Mouse (Mus musculus): Measurements from ENCODE around the gene Fmnl2. TPM values are rescaled to one million over a fixed set of nuclear protein-coding genes. Genes with fewer than 3 reads are reported as not detected.
A peak's percentile ranks its signal among the peaks of the same experiment; 100 is the strongest.

The Fmnl2 gene
- total and polyA plus RNA-seq, 3 experiments = 0.42 to 2.8 (median 2.1) TPM

GRCm38 (mm10) chr2:52979280-52979763 is 121.7 kb downstream of the Fmnl2 start:
- H3K36me3 ChIP-seq (replicated peaks in 1 of 2; ENCODE audit: control insufficient read depth in 1 of 2, insufficient read depth in 1 of 2, low read length in 1 of 2) = no peaks in the 10 kb centered on the region
- H3K79me2 ChIP-seq (replicated peaks; ENCODE audit: control insufficient read depth, extremely low read depth, insufficient read depth, poor library complexity, severe bottlenecking) = no peaks in the 10 kb centered on the region
- H3K4me2 ChIP-seq (ENCODE audit: insufficient read depth, low read depth, poor library complexity, severe bottlenecking) = no peak overlapping the region
- no peaks in the 10 kb centered on the region for H3K9me3 ChIP-seq (replicated peaks; ENCODE audit: low read length)
- no peak overlapping the region for H3K9ac ChIP-seq (ENCODE audit: insufficient read depth, low read depth)
- no peak overlapping the region for H3K27ac ChIP-seq (ENCODE audit: insufficient read depth, low read depth)
- no peaks in the 10 kb centered on the region for H3K27me3 ChIP-seq (replicated peaks)
- no peak for DNase-seq (ENCODE audit: extremely low read depth)
- H3K4me1 ChIP-seq (ENCODE audit: control insufficient read depth in 1 of 2, insufficient read depth in 2 of 2) = peaks cover 0 to 4% of the 10 kb centered on the region in 2 experiments; a peak in 1 of 4 replicates
- in situ Hi-C loops (cut with MboI; ENCODE audit: low pct_ligation_motif_present, low pct_unique_long_range_greater_than_20kb, low sequenced_read_pairs) (no loop called here), dilution Hi-C loops (cut with MboI; ENCODE audit: extremely low pct_ligation_motif_present, extremely low pct_unique_long_range_greater_than_20kb, low sequenced_read_pairs) (no loop called here)
- TF ChIP-seq CTCF (conservative IDR thresholded peaks at IDR 0.05 in 1 of 2, IDR thresholded peaks at IDR 0.05 in 1 of 2; ENCODE audit: low read depth in 2 of 2, low read length in 2 of 2) (no peak), TCF12 (IDR thresholded peaks at IDR 0.05; ENCODE audit: low read depth, low read length) (no peak), ELF1 (IDR thresholded peaks at IDR 0.05; ENCODE audit: low read depth, low read length) (no peak)
- no peak overlapping the region for H3K4me3 ChIP-seq (replicated peaks in 1 of 3; ENCODE audit: low read depth in 2 of 3, low read length in 2 of 3, poor library complexity in 1 of 3)

- Histone ChIP-seq H3K4me2 (ENCODE audit: insufficient read depth, low read depth, poor library complexity, severe bottlenecking) (no peak overlapping the region), H3K9ac (ENCODE audit: insufficient read depth, low read depth) (no peak overlapping the region), H3K36me3 (replicated peaks in 1 of 2; ENCODE audit: control insufficient read depth in 1 of 2, insufficient read depth in 1 of 2, low read length in 1 of 2) (no peaks in the 10 kb centered on the region), H3K79me2 (replicated peaks; ENCODE audit: control insufficient read depth, extremely low read depth, insufficient read depth, poor library complexity, severe bottlenecking) (no peaks in the 10 kb centered on the region), H3K27me3 (replicated peaks) (no peaks in the 10 kb centered on the region), H3K27ac (ENCODE audit: insufficient read depth, low read depth) (no peak overlapping the region), H3K9me3 (replicated peaks; ENCODE audit: low read length) (no peaks in the 10 kb centered on the region), H3K4me3 (replicated peaks in 1 of 3; ENCODE audit: low read depth in 2 of 3, low read length in 2 of 3, poor library complexity in 1 of 3) (no peak overlapping the region), H3K4me1 (ENCODE audit: control insufficient read depth in 1 of 2, insufficient read depth in 2 of 2) (peaks cover 0 to 10% of the 10 kb centered on the region in 2 experiments; a peak in 2 of 4 replicates)
- DNase-seq (ENCODE audit: extremely low read depth) = no peak
- no peak for TF ChIP-seq NELFE (IDR thresholded peaks at IDR 0.05; ENCODE audit: low read depth, low read length)
- TF ChIP-seq ZNF384 (IDR thresholded peaks at IDR 0.05; ENCODE audit: low read depth, low read length) = peak; percentile 27; the same call in 1 of the 2 replicates
- no peak for TF ChIP-seq ETS1 (conservative IDR thresholded peaks at IDR 0.05; ENCODE audit: low read depth, low read length)
- no peak for TF ChIP-seq POLR2AphosphoS2 (IDR thresholded peaks at IDR 0.05; ENCODE audit: low read depth, low read length)
- no peak for TF ChIP-seq UBTF (IDR thresholded peaks at IDR 0.05; ENCODE audit: low read depth, low read length)
- no peak for TF ChIP-seq NRF1 (IDR thresholded peaks at IDR 0.05; ENCODE audit: low read depth, low read length)
- TF ChIP-seq EP300 (IDR thresholded peaks at IDR 0.05; ENCODE audit: low read length) = no peak
- no peak for TF ChIP-seq GABPA (IDR thresholded peaks at IDR 0.05; ENCODE audit: insufficient replicate concordance, low read depth, low read length)
- in situ Hi-C loops (cut with MboI; ENCODE audit: low pct_ligation_motif_present, low pct_unique_long_range_greater_than_20kb, low sequenced_read_pairs) = no loop called here
- dilution Hi-C loops (cut with MboI; ENCODE audit: extremely low pct_ligation_motif_present, extremely low pct_unique_long_range_greater_than_20kb, low sequenced_read_pairs) = no loop called here
These were observed 123.5 kb downstream of the Fmnl2 start for GRCm38 (mm10) chr2:52981126-52981525.

GRCm38 (mm10) chr2:52981595-52981994 is 123.9 kb downstream of the Fmnl2 start:
- Histone ChIP-seq H3K27ac (ENCODE audit: insufficient read depth, low read depth) (no peak overlapping the region), H3K4me3 (replicated peaks in 1 of 3; ENCODE audit: low read depth in 2 of 3, low read length in 2 of 3, poor library complexity in 1 of 3) (no peak overlapping the region), H3K79me2 (replicated peaks; ENCODE audit: control insufficient read depth, extremely low read depth, insufficient read depth, poor library complexity, severe bottlenecking) (no peaks in the 10 kb centered on the region), H3K9ac (ENCODE audit: insufficient read depth, low read depth) (no peak overlapping the region), H3K36me3 (replicated peaks in 1 of 2; ENCODE audit: control insufficient read depth in 1 of 2, insufficient read depth in 1 of 2, low read length in 1 of 2) (no peaks in the 10 kb centered on the region), H3K9me3 (replicated peaks; ENCODE audit: low read length) (no peaks in the 10 kb centered on the region), H3K4me1 (ENCODE audit: control insufficient read depth in 1 of 2, insufficient read depth in 2 of 2) (peaks cover 0 to 10% of the 10 kb centered on the region in 2 experiments; a peak in 2 of 4 replicates), H3K4me2 (ENCODE audit: insufficient read depth, low read depth, poor library complexity, severe bottlenecking) (no peak overlapping the region), H3K27me3 (replicated peaks) (no peaks in the 10 kb centered on the region)
- in situ Hi-C loops (cut with MboI; ENCODE audit: low pct_ligation_motif_present, low pct_unique_long_range_greater_than_20kb, low sequenced_read_pairs) = no loop called here
- dilution Hi-C loops (cut with MboI; ENCODE audit: extremely low pct_ligation_motif_present, extremely low pct_unique_long_range_greater_than_20kb, low sequenced_read_pairs) = no loop called here
- DNase-seq (ENCODE audit: extremely low read depth) = no peak
- no peak for TF ChIP-seq TBP (conservative IDR thresholded peaks at IDR 0.05; ENCODE audit: low read depth, low read length)
- TF ChIP-seq E2F4 (IDR thresholded peaks at IDR 0.05; ENCODE audit: insufficient replicate concordance, low read depth, low read length) = no peak
- no peak for TF ChIP-seq RCOR1 (conservative IDR thresholded peaks at IDR 0.05; ENCODE audit: low read depth, low read length)
- TF ChIP-seq SMC3 (IDR thresholded peaks at IDR 0.05; ENCODE audit: low read depth, low read length) = no peak
- no peak for TF ChIP-seq JUND (conservative IDR thresholded peaks at IDR 0.05; ENCODE audit: low read depth, low read length)
- no peak for TF ChIP-seq HCFC1 (IDR thresholded peaks at IDR 0.05; ENCODE audit: low read depth, low read length)
- TF ChIP-seq ZMIZ1 (IDR thresholded peaks at IDR 0.05; ENCODE audit: low read depth, low read length) = no peak
- no peak for TF ChIP-seq USF1 (IDR thresholded peaks at IDR 0.05; ENCODE audit: low read depth, low read length)
- TF ChIP-seq MAZ (IDR thresholded peaks at IDR 0.05; ENCODE audit: low read depth, low read length) = no peak
- TF ChIP-seq NRF1 (IDR thresholded peaks at IDR 0.05; ENCODE audit: low read depth, low read length) = no peak
- TF ChIP-seq MYC (IDR thresholded peaks at IDR 0.05; ENCODE audit: low read depth, low read length) = no peak
- TF ChIP-seq RAD21 (IDR thresholded peaks at IDR 0.05; ENCODE audit: low read depth, low read length) = no peak
- TF ChIP-seq MEF2A (IDR thresholded peaks at IDR 0.05; ENCODE audit: borderline replicate concordance, low read depth, low read length) = no peak
- no peak for TF ChIP-seq MAFK (IDR thresholded peaks at IDR 0.05; ENCODE audit: insufficient replicate concordance, low read length)
- no peak for TF ChIP-seq CHD2 (IDR thresholded peaks at IDR 0.05; ENCODE audit: low read length)
- TF ChIP-seq KAT2A (IDR thresholded peaks at IDR 0.05; ENCODE audit: insufficient replicate concordance, low read length) = no peak
- no peak for TF ChIP-seq NELFE (IDR thresholded peaks at IDR 0.05; ENCODE audit: low read depth, low read length)
- no peak for TF ChIP-seq MAX (IDR thresholded peaks at IDR 0.05; ENCODE audit: low read length)

All from CH12.LX (cell line).